Mouse (Mus musculus) gastrocnemius, postnatal 25 days (tissue): ENCODE measurements around the gene 1500009L16Rik. TPM values are rescaled to one million over a fixed set of nuclear protein-coding genes. Genes with fewer than 3 reads are reported as not detected.
A peak's percentile ranks its signal among the peaks of the same experiment; 100 is the strongest.

Experiments used
- DNase-seq: peaks from one replicate; pipeline ENCODE4 v3.0.0; 2022
- long read RNA-seq, 2 experiments: library from polyadenylated mRNA; stranded (forward); transcript quantifications; one replicate each; pipeline ENCODE4 v2.0.0; 2021
- total RNA-seq, 2 experiments: library from RNA; stranded (reverse); gene quantifications; 1 replicate in 1 of 2; 2 replicates in 1 of 2; pipeline ENCODE4 v1.2.3; 2021

Gene 1500009L16Rik
- under 1 TPM; 0.79 to 0.80 TPM for total RNA-seq
- long read RNA-seq, experiment 1, partial matches to known transcripts: 0 of 2 reads
- long read RNA-seq, experiment 1, other reads (novel, unspliced or antisense): 0 of 2 reads
- long read RNA-seq, experiment 2, partial matches to known transcripts: 0 of 3 reads
- long read RNA-seq, experiment 2, other reads (novel, unspliced or antisense): 2 of 3 reads

GRCm38 (mm10) chr10:83722579-83723031, at the start of gene 1500009L16Rik:
Gene 1500009L16Rik, plus strand, starts transcription at chr10:83722865.
- DNase-seq: peak; percentile 71

- DNase-seq: no peak
These were observed 41.3 kb upstream of the 1500009L16Rik start for GRCm38 (mm10) chr10:83681334-83681733.

GRCm38 (mm10) chr10:83688215-83688614, 34.5 kb upstream of the 1500009L16Rik start:
- no peak for DNase-seq

GRCm38 (mm10) chr10:83692175-83692895, 30.3 kb upstream of the 1500009L16Rik start:
- no peak for DNase-seq

GRCm38 (mm10) chr10:83696226-83696625, 26.4 kb upstream of the 1500009L16Rik start:
- DNase-seq: no peak

- DNase-seq: no peak
These were observed 16.0 kb upstream of the 1500009L16Rik start for GRCm38 (mm10) chr10:83706628-83707027.

- DNase-seq: no peak
These were observed 12.7 kb upstream of the 1500009L16Rik start for GRCm38 (mm10) chr10:83709920-83710319.

GRCm38 (mm10) chr10:83711769-83712168, 10.9 kb upstream of the 1500009L16Rik start:
- peak; percentile 30 for DNase-seq

- no peak for DNase-seq
These were observed 3.7 kb upstream of the 1500009L16Rik start for GRCm38 (mm10) chr10:83718855-83719474.

GRCm38 (mm10) chr10:83723055-83723454, 390 bp downstream of the 1500009L16Rik start:
- DNase-seq: no peak

GRCm38 (mm10) chr10:83724351-83725059, 1.8 kb downstream of the 1500009L16Rik start:
- no peak for DNase-seq

GRCm38 (mm10) chr10:83726164-83726563, 3.5 kb downstream of the 1500009L16Rik start:
- peak; percentile 52 for DNase-seq

- no peak for DNase-seq
These were observed 5.2 kb downstream of the 1500009L16Rik start for GRCm38 (mm10) chr10:83727846-83728245.

GRCm38 (mm10) chr10:83728529-83728928, 5.9 kb downstream of the 1500009L16Rik start:
- DNase-seq: no peak

GRCm38 (mm10) chr10:83729076-83729475, 6.4 kb downstream of the 1500009L16Rik start:
- no peak for DNase-seq

GRCm38 (mm10) chr10:83729492-83729891, 6.8 kb downstream of the 1500009L16Rik start:
- DNase-seq: peak; percentile 59

GRCm38 (mm10) chr10:83733725-83734124, 11.1 kb downstream of the 1500009L16Rik start:
- no peak for DNase-seq

GRCm38 (mm10) chr10:83738996-83739655, 16.5 kb downstream of the 1500009L16Rik start:
- DNase-seq: no peak

GRCm38 (mm10) chr10:83744656-83745055, 22.0 kb downstream of the 1500009L16Rik start:
- DNase-seq: no peak

- no peak for DNase-seq
These were observed 30.4 kb downstream of the 1500009L16Rik start for GRCm38 (mm10) chr10:83753056-83753455.

- no peak for DNase-seq
These were observed 34.8 kb downstream of the 1500009L16Rik start for GRCm38 (mm10) chr10:83757343-83757962.
